Mouse (Mus musculus) spleen, adult 2 months (tissue): ENCODE measurements at regions not wholly inside any gene's neighbourhood (a gene's known extent, or its start where the extent isn't known, plus 50 kb on each side); places are given as distances from the start of the nearest gene placed in this dataset.

Experiments used
- DNase-seq, 2 experiments: peaks; one replicate each; pipeline versions ENCODE4 v3.0.0 to v3.0.0-alpha.2; 2012 to 2021; ENCODE audit warnings: low spot score in 2 of 2, low read depth in 1 of 2
- H3K27ac ChIP-seq: fragments of 200-500 bp; 2 replicates; pipeline ENCODE4 v1.5.1; 2012; ENCODE audit warnings: low read length, inconsistent platforms; ENCODE audit not compliant: insufficient read depth
- H3K27me3 ChIP-seq: fragments of 200-500 bp; 2 replicates; pipeline ENCODE4 v1.6.1; 2012; ENCODE audit warnings: mild to moderate bottlenecking, moderate library complexity, low read length, inconsistent platforms; ENCODE audit not compliant: control insufficient read depth, insufficient read depth
- H3K36me3 ChIP-seq: fragments of 200-500 bp; 2 replicates; pipeline ENCODE4 v1.6.1; 2012; ENCODE audit warnings: mild to moderate bottlenecking, low read length, inconsistent platforms; ENCODE audit not compliant: control insufficient read depth, insufficient read depth
- H3K4me1 ChIP-seq: fragments of 200-500 bp; 2 replicates; pipeline ENCODE4 v1.6.1; 2011; ENCODE audit warnings: inconsistent platforms; ENCODE audit not compliant: control insufficient read depth, insufficient read depth, insufficient read length
- H3K4me3 ChIP-seq: fragments of 200-500 bp; 2 replicates; pipeline ENCODE4 v1.5.1; 2011; ENCODE audit warnings: mild to moderate bottlenecking, inconsistent platforms; ENCODE audit not compliant: insufficient read depth, insufficient read length; ENCODE audit errors: extremely low read depth
- CTCF ChIP-seq: fragments of 200-500 bp; IDR thresholded peaks from 2 replicates; pipeline ENCODE4 v1.5.1; 2011; ENCODE audit warnings: mild to moderate bottlenecking, inconsistent platforms; ENCODE audit not compliant: insufficient read depth, insufficient read length, insufficient replicate concordance; ENCODE audit errors: extremely low read depth
- POLR2A ChIP-seq: fragments of 200-500 bp; IDR thresholded peaks from 2 replicates; pipeline ENCODE4 v1.6.1; 2011; ENCODE audit warnings: low read depth, low read length, inconsistent platforms
- WGBS: fragments of 180-500 bp; shearing (Covaris S2); methylation state at CpG from one replicate; pipeline ENCODE4 v1.1.7; 2018; 5-methylcytosine and 5-hydroxymethylcytosine counted together

DNA sequence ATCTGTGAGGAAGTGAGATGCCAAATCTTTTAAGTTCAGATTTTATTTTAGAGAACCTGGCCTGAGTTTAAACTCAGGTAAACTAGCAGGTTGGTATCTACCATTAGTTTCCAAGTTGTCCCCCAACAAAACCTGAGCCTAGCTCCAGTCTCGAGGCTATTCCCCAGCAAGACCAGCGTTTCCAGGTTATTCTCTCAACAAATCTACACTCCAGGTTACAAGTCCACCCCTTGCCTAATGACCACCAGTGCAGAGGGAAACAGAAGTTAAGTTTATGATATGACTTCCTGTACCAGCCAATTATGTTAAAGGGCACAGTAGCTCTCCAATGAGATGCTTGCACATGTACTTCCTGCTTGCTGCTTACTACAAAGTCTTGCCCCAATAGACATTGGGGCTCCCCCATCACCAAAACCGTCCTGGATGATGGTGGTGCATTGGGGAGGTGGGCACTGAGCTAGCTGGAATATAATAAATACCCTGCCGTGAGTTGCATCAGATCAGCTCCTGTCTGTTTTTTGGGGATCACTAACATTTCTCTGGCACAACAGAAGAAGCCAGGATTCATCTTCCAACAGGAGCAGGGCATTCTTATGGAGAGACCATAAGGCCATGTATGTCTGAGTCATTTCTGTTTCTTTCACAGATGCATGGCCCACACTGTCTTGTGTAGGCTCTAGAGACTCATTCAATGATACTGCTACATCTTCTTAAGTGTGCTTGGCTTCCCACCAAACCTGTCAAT is 111.2 kb upstream of the Cpsf6 start:
- WGBS: 81% methylated on average over 4 of the region's 4 CpGs
- no peak for DNase-seq
- no peaks in the 10 kb centered on the region for H3K36me3 ChIP-seq
- peaks cover 3% of the 10 kb centered on the region; the same call in 1 of the 2 replicates for H3K4me1 ChIP-seq
- no peaks in the 10 kb centered on the region for H3K27me3 ChIP-seq
- H3K27ac ChIP-seq: no peak overlapping the region
- no peak overlapping the region for H3K4me3 ChIP-seq
- TF ChIP-seq POLR2A (no peak), CTCF (no peak)

DNA sequence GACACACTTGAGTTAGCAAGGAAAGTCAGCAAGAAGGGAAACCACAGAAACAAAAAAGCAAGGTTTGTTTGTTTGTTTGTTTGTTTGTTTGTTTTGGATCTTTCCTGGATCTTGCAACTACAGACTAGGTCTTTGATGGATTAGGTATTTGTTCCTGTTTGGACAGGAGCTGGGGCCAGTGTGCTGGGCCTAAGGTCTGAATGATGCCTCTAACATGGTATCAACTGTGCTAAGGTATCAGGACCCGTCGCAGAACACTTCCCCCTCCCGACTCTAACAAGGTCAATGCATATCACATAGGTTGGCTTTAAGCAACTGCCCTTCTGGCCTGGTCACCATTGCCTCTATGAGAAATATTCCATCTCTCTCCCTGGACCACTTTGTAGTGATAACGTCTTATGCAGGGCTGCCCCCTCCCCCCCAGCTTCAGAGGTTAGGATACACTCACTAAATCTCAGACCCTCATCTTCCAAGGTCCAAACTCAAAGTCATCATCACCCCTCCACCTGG is 103.3 kb upstream of the Cpsf6 start:
- 94% methylated on average over 4 of the region's 4 CpGs for WGBS
- no peak overlapping the region for H3K27ac ChIP-seq
- DNase-seq: no peak
- H3K4me3 ChIP-seq: no peak overlapping the region
- no peaks in the 10 kb centered on the region for H3K27me3 ChIP-seq
- H3K36me3 ChIP-seq: no peaks in the 10 kb centered on the region
- no peaks in the 10 kb centered on the region for H3K4me1 ChIP-seq
- TF ChIP-seq POLR2A (no peak), CTCF (no peak)

DNA sequence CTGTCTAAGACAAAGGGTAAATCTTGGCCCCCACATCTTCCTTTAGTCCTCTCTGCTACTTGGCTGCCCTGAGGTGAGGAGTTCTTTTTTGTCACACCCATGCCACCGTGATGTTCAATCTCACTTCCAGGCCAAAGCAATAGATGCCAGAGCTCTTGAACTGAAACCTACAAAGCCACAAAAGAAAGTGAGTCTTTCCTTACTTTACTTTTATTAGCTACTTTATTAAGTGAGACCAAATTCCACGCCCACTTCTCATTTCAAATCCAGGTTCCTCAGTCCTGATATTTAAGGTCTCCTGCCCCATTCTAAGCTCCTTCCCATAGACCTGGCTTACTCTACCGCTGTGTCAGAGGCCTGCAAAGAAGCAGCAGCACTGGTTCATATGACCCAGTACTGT is 102.5 kb upstream of the Cpsf6 start:
- Histone ChIP-seq H3K27ac (no peak overlapping the region), H3K36me3 (no peaks in the 10 kb centered on the region), H3K27me3 (no peaks in the 10 kb centered on the region), H3K4me3 (no peak overlapping the region), H3K4me1 (no peaks in the 10 kb centered on the region)
- DNase-seq: no peak
- WGBS: 90% methylated on average over 3 of the region's 3 CpGs
- no peak for TF ChIP-seq POLR2A
- no peak for TF ChIP-seq CTCF

DNA sequence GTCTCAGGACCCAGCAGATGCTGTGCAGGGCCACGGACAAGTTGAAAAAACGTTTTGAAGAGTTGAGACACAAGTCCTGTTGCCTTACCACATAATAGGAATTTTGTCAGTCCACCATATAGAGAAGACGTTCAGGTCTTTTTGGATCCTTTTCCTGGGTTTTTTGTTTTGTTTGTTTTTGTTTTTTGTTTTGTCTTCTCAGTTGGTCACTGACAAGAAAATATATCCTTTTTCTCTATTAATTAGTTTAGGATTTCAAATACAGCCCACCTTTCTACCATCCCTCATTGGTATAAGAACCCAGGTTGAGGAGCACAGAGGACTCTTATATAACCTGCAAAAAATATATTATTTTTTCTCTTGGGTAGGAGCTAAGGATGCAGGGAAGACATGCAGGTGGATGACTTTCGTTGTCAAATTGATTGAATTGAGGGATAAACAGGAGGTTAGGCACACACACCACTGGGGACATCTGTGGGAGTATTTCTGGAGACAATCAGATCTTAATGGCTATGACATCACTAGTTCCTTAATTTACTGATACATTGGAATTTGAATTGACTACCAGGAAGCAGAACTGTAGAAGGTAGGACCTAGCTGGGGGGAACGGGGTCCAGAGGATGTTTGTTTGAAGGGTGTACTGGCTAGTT is 101.7 kb upstream of the Cpsf6 start:
- Histone ChIP-seq H3K27ac (no peak overlapping the region), H3K4me3 (no peak overlapping the region), H3K36me3 (no peaks in the 10 kb centered on the region), H3K4me1 (no peaks in the 10 kb centered on the region), H3K27me3 (no peaks in the 10 kb centered on the region)
- TF ChIP-seq POLR2A: no peak
- TF ChIP-seq CTCF: no peak
- 81% methylated on average over 5 of the region's 5 CpGs for WGBS
- no peak for DNase-seq

DNA sequence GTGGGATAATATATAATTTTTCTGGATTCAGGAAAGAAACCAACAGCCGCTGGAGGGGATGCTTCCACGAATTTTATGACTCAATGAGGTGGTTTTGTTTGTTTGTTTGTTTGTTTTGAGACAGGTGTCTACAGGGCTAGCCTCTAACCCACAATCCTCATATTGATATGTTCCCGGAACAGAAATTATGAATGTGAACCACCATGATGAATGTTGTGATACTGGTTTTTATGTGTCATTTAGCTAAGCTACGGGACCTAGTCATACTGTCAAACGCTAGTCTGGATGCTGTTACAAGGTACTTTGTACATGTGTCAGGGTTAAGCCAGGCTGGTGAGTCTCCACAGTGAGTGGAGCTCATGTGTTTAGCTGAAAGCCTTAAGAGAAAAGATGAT is 100.6 kb upstream of the Cpsf6 start:
- H3K4me1 ChIP-seq: no peaks in the 10 kb centered on the region
- no peak for TF ChIP-seq POLR2A
- TF ChIP-seq CTCF: no peak
- DNase-seq: no peak
- H3K27me3 ChIP-seq: no peaks in the 10 kb centered on the region
- H3K27ac ChIP-seq: no peak overlapping the region
- H3K36me3 ChIP-seq: no peaks in the 10 kb centered on the region
- WGBS: 86% methylated on average over 5 of the region's 5 CpGs
- no peak overlapping the region for H3K4me3 ChIP-seq

DNA sequence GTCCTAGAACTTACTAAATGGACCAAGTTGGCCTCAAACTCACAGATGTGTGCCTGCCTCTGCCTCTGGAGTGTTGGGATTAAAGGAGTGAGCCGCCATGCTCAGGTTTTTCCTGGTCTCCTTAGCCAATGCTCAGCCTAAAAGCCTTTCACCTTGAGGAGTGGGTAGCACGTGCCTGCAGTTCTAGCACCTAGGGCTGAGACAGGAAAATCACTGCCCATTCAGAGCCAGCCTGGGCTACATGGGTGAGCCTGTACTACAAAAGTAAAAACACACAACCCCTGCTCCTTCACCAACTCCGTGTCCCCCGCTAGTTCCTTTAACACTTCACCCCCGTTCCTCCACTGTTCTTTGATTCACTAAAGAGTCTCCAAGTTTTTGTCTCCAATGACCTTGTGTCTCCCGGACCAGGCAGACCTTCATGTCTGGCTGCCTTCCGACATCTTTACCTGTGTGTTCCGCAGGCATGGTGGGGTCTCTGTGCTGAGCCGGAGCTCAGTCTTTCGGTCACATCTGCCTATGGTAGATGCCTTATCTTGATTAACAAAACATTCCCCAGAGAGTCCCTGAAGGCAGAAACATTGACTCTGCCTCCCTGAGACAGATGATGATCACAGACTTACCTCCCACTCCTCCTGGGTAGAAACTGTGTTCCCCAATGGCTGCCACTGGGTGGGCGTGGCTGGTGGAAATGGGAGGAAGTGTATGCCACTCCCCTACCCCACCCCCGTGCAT is 100.1 kb upstream of the Cpsf6 start:
- no peaks in the 10 kb centered on the region for H3K4me1 ChIP-seq
- 91% methylated on average over 12 of the region's 12 CpGs for WGBS
- no peak for DNase-seq

DNA sequence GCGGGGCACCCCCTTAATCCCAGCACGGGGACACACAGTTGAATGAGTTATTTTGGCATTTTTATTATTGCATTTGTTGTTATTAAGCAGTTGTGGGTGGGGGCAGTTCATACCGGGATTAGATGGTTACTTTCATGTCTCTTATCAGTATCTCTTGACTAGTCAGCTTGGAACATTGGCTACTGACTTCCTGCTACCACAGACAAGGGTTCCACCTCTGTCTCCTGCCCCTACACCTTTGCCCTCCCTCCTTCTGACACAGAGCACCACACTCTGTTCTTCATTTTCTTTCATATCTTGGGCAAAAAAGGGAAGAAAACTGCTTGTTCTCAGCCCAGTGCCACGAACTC is 99.1 kb upstream of the Cpsf6 start:
- Histone ChIP-seq H3K27ac (no peak overlapping the region), H3K4me1 (no peaks in the 10 kb centered on the region), H3K36me3 (no peaks in the 10 kb centered on the region), H3K4me3 (no peak overlapping the region), H3K27me3 (no peaks in the 10 kb centered on the region)
- 60% methylated on average over 4 of the region's 4 CpGs for WGBS
- TF ChIP-seq POLR2A (no peak), CTCF (no peak)
- no peak for DNase-seq

More for the DNA sequence above, 100.1 kb upstream of the Cpsf6 start:
- Histone ChIP-seq H3K27me3 (no peaks in the 10 kb centered on the region), H3K36me3 (no peaks in the 10 kb centered on the region), H3K4me3 (no peak overlapping the region), H3K27ac (no peak overlapping the region)
- TF ChIP-seq CTCF (no peak), POLR2A (no peak)
